10 mouse cellular contexts compared by ENCODE assay signal in genomic region chr1:75339337-75339736, GRCm38 (mm10). TPM values are rescaled to one million over a fixed set of nuclear protein-coding genes. Genes with fewer than 3 reads are reported as not detected.
A peak's percentile ranks its signal among the peaks of the same experiment; 100 is the strongest.
DNase-seq lines count a peak whose midpoint lies in the region; ATAC-seq and TF ChIP-seq lines count a peak whose summit lies in the region.
"Had no signal": no experiment of that assay in that cellular context is flagged by ENCODE, and none has a peak within 500 bp of the region (broad histone marks: within the 10 kb centered on the region; RNA-seq: fewer than 3 reads in every experiment).

No protein-coding gene starts in this region.

- H3K4me1 ChIP-seq in heart, embryonic 13.5 days: peaks cover 29% of the 10 kb centered on the region
- H3K4me1 ChIP-seq in G1E (ENCODE audit: insufficient read depth, low read depth, low read length): peaks cover 89% of the 10 kb centered on the region
- peaks cover 40% of the 10 kb centered on the region for H3K4me1 ChIP-seq in hindbrain, embryonic 10.5 days (replicated peaks)
- H3K4me1 ChIP-seq in limb, embryonic 15.5 days: peaks cover 33% of the 10 kb centered on the region

- no peaks in the 10 kb centered on the region for H3K9me3 ChIP-seq in heart, embryonic 13.5 days
- no peaks in the 10 kb centered on the region for H3K9me3 ChIP-seq in G1E (replicated peaks)
- no peaks in the 10 kb centered on the region for H3K9me3 ChIP-seq in hindbrain, embryonic 10.5 days
- no peaks in the 10 kb centered on the region for H3K9me3 ChIP-seq in limb, embryonic 15.5 days

- H3K4me3 ChIP-seq in heart, embryonic 13.5 days: no peak overlapping the region
- peak overlapping the region; percentile 54; the same call in 1 of the 2 replicates for H3K4me3 ChIP-seq in G1E (ENCODE audit: low read depth, low read length)
- no peak overlapping the region for H3K4me3 ChIP-seq in hindbrain, embryonic 10.5 days
- H3K4me3 ChIP-seq in limb, embryonic 15.5 days: no peak overlapping the region

- H3K27me3 ChIP-seq in heart, embryonic 13.5 days (replicated peaks): peaks cover 13% of the 10 kb centered on the region
- peaks cover 19% of the 10 kb centered on the region for H3K27me3 ChIP-seq in G1E (ENCODE audit: insufficient read depth, low read length)
- peaks cover 6% of the 10 kb centered on the region for H3K27me3 ChIP-seq in hindbrain, embryonic 10.5 days (ENCODE audit: insufficient read depth, poor library complexity, severe bottlenecking)
- H3K27me3 ChIP-seq in limb, embryonic 15.5 days: peaks cover 5% of the 10 kb centered on the region; the same call in 1 of the 2 replicates

- TF ChIP-seq CTCF in G1E (IDR thresholded peaks at IDR 0.05; ENCODE audit: low read depth, low read length): no peak

- H3K27ac ChIP-seq in heart, embryonic 13.5 days (replicated peaks): no peak overlapping the region
- H3K27ac ChIP-seq in hindbrain, embryonic 10.5 days: peak overlapping the region; percentile 73
- peak overlapping the region; percentile 54 for H3K27ac ChIP-seq in limb, embryonic 15.5 days

- no peaks in the 10 kb centered on the region for H3K36me3 ChIP-seq in heart, embryonic 13.5 days
- H3K36me3 ChIP-seq in G1E (replicated peaks): no peaks in the 10 kb centered on the region
- no peaks in the 10 kb centered on the region for H3K36me3 ChIP-seq in hindbrain, embryonic 10.5 days
- no peaks in the 10 kb centered on the region for H3K36me3 ChIP-seq in limb, embryonic 15.5 days

- no peak overlapping the region for H3K4me2 ChIP-seq in heart, embryonic 13.5 days
- H3K4me2 ChIP-seq in limb, embryonic 15.5 days: peak overlapping the region; percentile 12; the same call in 1 of the 2 replicates

- peak overlapping the region; percentile 48; the same call in 1 of the 2 replicates for H3K9ac ChIP-seq in heart, embryonic 13.5 days
- H3K9ac ChIP-seq in limb, embryonic 15.5 days: no peak overlapping the region

- ATAC-seq in heart, embryonic 13.5 days (ENCODE audit: extremely low read depth, insufficient number of reproducible peaks, low FRiP score, low TSS enrichment): no peak
- no peak for ATAC-seq in G1E (ENCODE audit: extremely low read depth, insufficient number of reproducible peaks, low FRiP score, poor library complexity, severe bottlenecking)
- no peak for ATAC-seq in limb, embryonic 15.5 days (ENCODE audit: insufficient number of reproducible peaks, low FRiP score, low TSS enrichment, low read depth)

- DNase-seq in heart, postnatal 4 days: no peak
- no peak for DNase-seq in G1E (ENCODE audit: low spot score)
- peak; percentile 36 for DNase-seq in hindbrain, embryonic 10.5 days (ENCODE audit: low spot score)
- no peak for DNase-seq in adrenal gland, postnatal 25 days
- DNase-seq in ovary, postnatal 14 days (ENCODE audit: low spot score): no peak
- DNase-seq in cerebellum, adult 11 months: no peak
- DNase-seq: heart, adult 18-20 months; lung, postnatal 10 days had no signal

- WGBS in heart, embryonic 13.5 days: 54% methylated on average over 9 of the region's 9 CpGs
- WGBS in hindbrain, embryonic 10.5 days: 46% methylated on average over 9 of the region's 9 CpGs
- 27% methylated on average over 9 of the region's 9 CpGs for whole genome bisulfite sequencing in limb, embryonic 15.5 days

RNA-seq across cellular contexts. Expression of gene Des, which starts 20.8 kb away (rescaled TPM):
- 393 and 426 TPM in 2 replicates for polyA plus RNA-seq in heart, embryonic 13.5 days (2015; fragmentation: Nextera tagmentation; extraction: Ambion mirVana)
- 100 to 1,000 TPM; 742 to 747 TPM for total RNA-seq in heart, postnatal 4 days (2021)
- total RNA-seq in G1E (2014; fragmentation: Nextera tagmentation) (12.9 and 19.0 TPM in 2 replicates), G1E (2017) (3.4 and 5.6 TPM in 2 replicates)
- polyA plus RNA-seq in G1E (2012): 12.7 and 13.8 TPM in 2 replicates
- polyA plus RNA-seq in hindbrain, embryonic 10.5 days (2016; fragmentation: Nextera tagmentation; extraction: Ambion mirVana): 3.8 and 4.5 TPM in 2 replicates
- 74.4 and 227 TPM in 2 replicates for polyA plus RNA-seq in limb, embryonic 15.5 days (2015; fragmentation: Nextera tagmentation; extraction: Ambion mirVana)
- 9.3 and 14.1 TPM in 2 replicates for total RNA-seq in adrenal gland, postnatal 25 days (2021)

RNA-seq across cellular contexts. Expression of gene Dnpep, which starts 21.5 kb away (rescaled TPM):
- polyA plus RNA-seq in heart, embryonic 13.5 days (2015; fragmentation: Nextera tagmentation; extraction: Ambion mirVana): 115 and 121 TPM in 2 replicates
- 10 to 100 TPM; 89.5 to 89.8 TPM for total RNA-seq in heart, postnatal 4 days (2021)
- total RNA-seq in G1E (2014; fragmentation: Nextera tagmentation) (56.3 and 73.7 TPM in 2 replicates), G1E (2017) (38.7 and 47.2 TPM in 2 replicates)
- 69.4 and 79.0 TPM in 2 replicates for polyA plus RNA-seq in G1E (2012)
- polyA plus RNA-seq in hindbrain, embryonic 10.5 days (2016; fragmentation: Nextera tagmentation; extraction: Ambion mirVana): 154 and 199 TPM in 2 replicates
- polyA plus RNA-seq in limb, embryonic 15.5 days (2015; fragmentation: Nextera tagmentation; extraction: Ambion mirVana): 117 TPM in 2 replicates
- 91.1 and 117 TPM in 2 replicates for total RNA-seq in adrenal gland, postnatal 25 days (2021)

RNA-seq across cellular contexts. Expression of gene Speg, which starts 35.8 kb away (rescaled TPM):
- 55.1 and 58.8 TPM in 2 replicates for polyA plus RNA-seq in heart, embryonic 13.5 days (2015; fragmentation: Nextera tagmentation; extraction: Ambion mirVana)
- 100 to 1,000 TPM; 121 to 123 TPM for total RNA-seq in heart, postnatal 4 days (2021)
- total RNA-seq in G1E (2014; fragmentation: Nextera tagmentation): 1.9 and 7.7 TPM in 2 replicates
- total RNA-seq in G1E (2017): 1.9 and 2.3 TPM in 2 replicates
- polyA plus RNA-seq in G1E (2012): 10.3 and 12.6 TPM in 2 replicates
- 19.0 and 20.2 TPM in 2 replicates for polyA plus RNA-seq in hindbrain, embryonic 10.5 days (2016; fragmentation: Nextera tagmentation; extraction: Ambion mirVana)
- polyA plus RNA-seq in limb, embryonic 15.5 days (2015; fragmentation: Nextera tagmentation; extraction: Ambion mirVana): 15.4 and 16.3 TPM in 2 replicates
- 15.8 and 18.1 TPM in 2 replicates for total RNA-seq in adrenal gland, postnatal 25 days (2021)
